Mouse (Mus musculus) neural tube, embryonic 12.5 days (tissue): ENCODE results near the gene Gm29133. TPM values are rescaled to one million over a fixed set of nuclear protein-coding genes. Genes with fewer than 3 reads are reported as not detected.

ENCODE experiments used
- ATAC-seq: fragments of 200-750 bp; cut with Nextera tagmentation; 2 replicates; pipeline ENCODE4 v1.8.0; 2017; ENCODE audit warnings: low read depth, mild to moderate bottlenecking, moderate TSS enrichment, moderate library complexity; ENCODE audit not compliant: low FRiP score
- H3K27ac ChIP-seq: fragments of 300-500 bp; sonication (generic); 2 replicates; pipeline ENCODE4 v1.5.1; 2016
- H3K27me3 ChIP-seq: fragments of 300-500 bp; sonication (generic); replicated peaks from 2 replicates; pipeline ENCODE4 v1.6.1; 2016; ENCODE audit warnings: mild to moderate bottlenecking
- H3K36me3 ChIP-seq: fragments of 300-500 bp; sonication (generic); 2 replicates; pipeline ENCODE4 v1.6.1; 2016; ENCODE audit warnings: mild to moderate bottlenecking
- H3K4me1 ChIP-seq: fragments of 300-500 bp; sonication (generic); 2 replicates; pipeline ENCODE4 v1.6.1; 2016
- H3K4me2 ChIP-seq: fragments of 300-500 bp; sonication (generic); replicated peaks from 2 replicates; pipeline ENCODE4 v1.6.1; 2016; ENCODE audit warnings: mild to moderate bottlenecking
- H3K4me3 ChIP-seq: fragments of 300-500 bp; sonication (generic); 2 replicates; pipeline ENCODE4 v1.5.1; 2016
- H3K9ac ChIP-seq: fragments of 300-500 bp; sonication (generic); 2 replicates; pipeline ENCODE4 v1.6.1; 2016; ENCODE audit warnings: mild to moderate bottlenecking
- H3K9me3 ChIP-seq: fragments of 300-500 bp; sonication (generic); 2 replicates; pipeline ENCODE4 v1.6.1; 2016; ENCODE audit warnings: mild to moderate bottlenecking
- WGBS: fragments of 180-500 bp; shearing (Covaris S2); methylation state at CpG from one replicate; pipeline ENCODE4 v1.1.7; 2016; 5-methylcytosine and 5-hydroxymethylcytosine counted together
- polyA plus RNA-seq: library from polyadenylated mRNA; unstranded; fragments of >200 nt; fragmentation: Nextera tagmentation; extraction: Ambion mirVana; gene quantifications from 2 replicates; pipeline ENCODE4 v1.2.1, GENCODE M21; 2016

Gm29133 gene
- polyA plus RNA-seq: not detected in 2 replicates

GRCm38 (mm10) chr3:75747897-75748296 lies at the start of gene Gm29133:
Gm29133 (plus strand) TSS chr3:75748197.
- H3K4me3 ChIP-seq: no peak within 1 kb of the TSS
- WGBS: 64% methylated on average over 5 of the region's 5 CpGs
- no peaks in the 10 kb centered on the region for H3K36me3 ChIP-seq
- no peak for ATAC-seq
- no peaks in the 10 kb centered on the region for H3K9me3 ChIP-seq
- no peaks in the 10 kb centered on the region for H3K4me1 ChIP-seq
- no peak within 1 kb of the TSS for H3K9ac ChIP-seq
- no peak within 1 kb of the TSS for H3K4me2 ChIP-seq
- H3K27ac ChIP-seq: no peak within 1 kb of the TSS
- no peaks in the 10 kb centered on the region for H3K27me3 ChIP-seq

DNA sequence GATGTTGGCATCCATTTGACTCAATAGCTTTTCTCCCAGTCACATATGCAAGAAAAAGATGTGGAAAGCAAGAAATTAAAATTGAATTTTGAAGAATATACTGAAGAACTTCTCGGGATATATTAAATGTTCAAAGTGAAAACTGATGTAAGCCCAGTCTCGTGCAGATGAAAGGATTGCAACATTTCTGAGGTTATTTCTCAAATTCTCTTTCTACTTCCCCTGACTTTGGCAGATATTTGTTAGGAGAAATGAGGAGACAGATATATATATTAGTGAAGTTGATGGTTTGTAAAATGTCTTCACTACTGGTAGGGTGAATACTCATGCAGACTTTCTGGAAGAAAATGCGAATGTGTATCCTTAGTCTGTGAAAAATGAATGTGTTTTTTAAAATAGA lies 48.9 kb upstream of the Gm29133 start:
- Histone ChIP-seq H3K36me3 (no peaks in the 10 kb centered on the region), H3K27me3 (no peaks in the 10 kb centered on the region), H3K4me3 (no peak overlapping the region), H3K9ac (no peak overlapping the region), H3K27ac (no peak overlapping the region), H3K9me3 (no peaks in the 10 kb centered on the region), H3K4me2 (no peak overlapping the region), H3K4me1 (no peaks in the 10 kb centered on the region)
- WGBS: 90% methylated on average over 3 of the region's 3 CpGs
- ATAC-seq: no peak

GRCm38 (mm10) chr3:75701336-75701735 lies 46.7 kb upstream of the Gm29133 start:
- Histone ChIP-seq H3K36me3 (no peaks in the 10 kb centered on the region), H3K9ac (no peak overlapping the region), H3K4me2 (no peak overlapping the region), H3K4me1 (no peaks in the 10 kb centered on the region), H3K27me3 (no peaks in the 10 kb centered on the region), H3K27ac (no peak overlapping the region), H3K9me3 (no peaks in the 10 kb centered on the region), H3K4me3 (no peak overlapping the region)
- ATAC-seq: no peak
- 79% methylated on average over 3 of the region's 3 CpGs for WGBS

DNA sequence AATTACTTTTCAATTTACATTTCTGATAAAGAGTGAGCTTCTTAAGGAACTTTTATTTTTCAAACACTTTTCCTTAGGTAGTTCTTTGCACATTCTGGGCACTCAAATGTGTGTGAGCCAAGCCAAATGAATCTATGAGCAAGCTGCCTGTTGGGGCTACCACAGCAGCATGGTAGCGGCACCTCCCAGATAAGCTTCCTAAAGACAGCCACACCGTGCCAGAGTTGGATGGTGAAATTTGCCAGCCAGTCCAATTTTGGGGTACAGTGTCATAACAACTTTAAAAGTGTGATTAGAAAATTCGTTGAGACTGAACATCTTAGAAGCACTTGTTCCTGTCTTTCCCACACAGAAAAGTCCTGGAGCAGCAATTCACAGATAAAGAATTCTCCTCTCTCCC lies 41.5 kb upstream of the Gm29133 start:
- Histone ChIP-seq H3K36me3 (no peaks in the 10 kb centered on the region), H3K9ac (no peak overlapping the region), H3K27ac (no peak overlapping the region), H3K4me1 (no peaks in the 10 kb centered on the region), H3K4me3 (no peak overlapping the region), H3K4me2 (no peak overlapping the region), H3K27me3 (no peaks in the 10 kb centered on the region), H3K9me3 (no peaks in the 10 kb centered on the region)
- WGBS: 82% methylated on average over 3 of the region's 3 CpGs
- no peak for ATAC-seq

- H3K4me2 ChIP-seq: no peak overlapping the region
- H3K9ac ChIP-seq: no peak overlapping the region
- H3K4me3 ChIP-seq: no peak overlapping the region
- no peaks in the 10 kb centered on the region for H3K9me3 ChIP-seq
- WGBS: 75% methylated on average over 3 of the region's 3 CpGs
- H3K36me3 ChIP-seq: no peaks in the 10 kb centered on the region
- no peaks in the 10 kb centered on the region for H3K27me3 ChIP-seq
- H3K27ac ChIP-seq: no peak overlapping the region
- no peaks in the 10 kb centered on the region for H3K4me1 ChIP-seq
- ATAC-seq: no peak
These were observed 34.2 kb upstream of the Gm29133 start for GRCm38 (mm10) chr3:75713678-75714295.

- no peak overlapping the region for H3K4me3 ChIP-seq
- H3K27ac ChIP-seq: no peak overlapping the region
- no peak for ATAC-seq
- H3K27me3 ChIP-seq: no peaks in the 10 kb centered on the region
- no peak overlapping the region for H3K9ac ChIP-seq
- no peaks in the 10 kb centered on the region for H3K4me1 ChIP-seq
- H3K4me2 ChIP-seq: no peak overlapping the region
- H3K36me3 ChIP-seq: no peaks in the 10 kb centered on the region
- H3K9me3 ChIP-seq: no peaks in the 10 kb centered on the region
- whole genome bisulfite sequencing: 36% methylated on average over 2 of the region's 2 CpGs
These were observed 27.3 kb upstream of the Gm29133 start for GRCm38 (mm10) chr3:75720663-75721062.

DNA sequence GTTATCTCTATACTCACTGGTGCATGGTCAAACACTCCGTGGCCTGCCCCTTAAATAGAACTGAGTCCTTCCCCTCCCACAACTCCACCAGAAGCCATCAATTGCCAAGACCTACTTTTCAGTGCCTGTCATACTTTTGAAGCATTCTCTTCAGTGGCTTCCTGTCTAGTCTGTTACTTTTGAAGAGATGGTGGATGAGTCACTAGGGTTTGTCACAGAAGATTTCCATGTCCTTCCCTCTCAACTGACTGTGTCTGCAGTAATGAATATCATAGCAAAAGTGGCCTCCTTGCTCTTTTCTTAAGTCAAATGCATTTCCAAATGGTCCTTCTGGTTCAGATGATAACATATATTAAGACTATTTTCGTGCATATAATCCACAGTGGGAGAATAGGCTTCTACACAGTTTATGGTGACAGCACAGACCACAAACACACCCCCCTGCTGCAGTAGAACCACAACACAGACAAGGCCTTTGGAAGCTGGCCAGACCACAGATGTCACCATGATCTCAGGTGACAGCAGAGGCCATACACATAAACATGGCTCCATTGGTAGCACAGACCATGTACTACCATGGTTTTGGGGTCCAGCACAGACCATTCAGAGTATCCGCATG lies 16.9 kb upstream of the Gm29133 start:
- H3K9me3 ChIP-seq: no peaks in the 10 kb centered on the region
- no peaks in the 10 kb centered on the region for H3K4me1 ChIP-seq
- H3K4me2 ChIP-seq: no peak overlapping the region
- no peak overlapping the region for H3K4me3 ChIP-seq
- H3K36me3 ChIP-seq: no peaks in the 10 kb centered on the region
- no peak overlapping the region for H3K27ac ChIP-seq
- H3K9ac ChIP-seq: no peak overlapping the region
- WGBS: 77% methylated on average over 3 of the region's 3 CpGs
- 0 out of 2 replicates have a peak, but pooled peaks have one; percentile 13 for ATAC-seq
- no peaks in the 10 kb centered on the region for H3K27me3 ChIP-seq

DNA sequence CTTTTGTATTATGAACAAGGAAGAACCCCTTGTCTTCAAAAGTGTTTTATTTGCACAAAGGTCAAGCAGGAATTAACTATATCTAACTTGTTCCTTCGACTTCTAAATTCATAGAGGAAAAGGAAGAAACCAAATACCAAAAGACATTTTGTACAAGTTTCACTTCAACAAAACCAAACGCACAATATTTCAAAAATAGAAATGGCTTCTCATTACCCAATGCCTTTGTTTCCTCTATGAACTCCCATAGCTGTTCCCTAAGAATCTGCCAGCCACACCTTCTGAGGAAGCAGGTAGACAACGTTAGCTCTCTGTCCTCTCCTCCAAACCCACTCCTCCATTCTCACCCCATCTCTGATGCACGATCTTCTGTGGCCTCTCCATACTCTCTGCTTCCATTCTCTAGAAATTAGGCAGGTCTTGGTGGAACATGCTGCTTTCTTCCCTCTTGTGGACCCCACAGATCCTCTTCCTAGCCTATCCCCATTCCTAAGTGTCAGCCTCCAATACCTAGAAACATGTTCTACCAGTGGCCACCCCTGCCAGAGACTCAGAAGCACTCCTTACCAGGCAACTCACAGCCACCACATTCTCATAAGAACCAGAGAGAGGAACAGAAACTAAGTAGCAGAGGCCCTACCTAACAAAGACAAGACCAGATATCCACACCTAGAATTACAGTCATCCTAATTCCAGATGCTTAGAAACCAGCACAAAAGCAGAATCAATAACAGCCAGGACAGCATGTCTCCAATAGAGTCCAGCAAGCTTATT lies 4.1 kb upstream of the Gm29133 start:
- WGBS: 79% methylated on average over 4 of the region's 4 CpGs
- Histone ChIP-seq H3K4me1 (no peaks in the 10 kb centered on the region), H3K9me3 (no peaks in the 10 kb centered on the region), H3K4me3 (no peak overlapping the region), H3K4me2 (no peak overlapping the region), H3K27me3 (no peaks in the 10 kb centered on the region), H3K27ac (no peak overlapping the region), H3K36me3 (no peaks in the 10 kb centered on the region), H3K9ac (no peak overlapping the region)
- ATAC-seq: no peak

GRCm38 (mm10) chr3:75745343-75745742 lies 2.7 kb upstream of the Gm29133 start:
- H3K4me1 ChIP-seq: no peaks in the 10 kb centered on the region
- H3K36me3 ChIP-seq: no peaks in the 10 kb centered on the region
- no peak overlapping the region for H3K27ac ChIP-seq
- no peak for ATAC-seq
- H3K4me2 ChIP-seq: no peak overlapping the region
- no peaks in the 10 kb centered on the region for H3K9me3 ChIP-seq
- H3K9ac ChIP-seq: no peak overlapping the region
- H3K4me3 ChIP-seq: no peak overlapping the region
- H3K27me3 ChIP-seq: no peaks in the 10 kb centered on the region
- WGBS: 66% methylated on average over 2 of the region's 2 CpGs

DNA sequence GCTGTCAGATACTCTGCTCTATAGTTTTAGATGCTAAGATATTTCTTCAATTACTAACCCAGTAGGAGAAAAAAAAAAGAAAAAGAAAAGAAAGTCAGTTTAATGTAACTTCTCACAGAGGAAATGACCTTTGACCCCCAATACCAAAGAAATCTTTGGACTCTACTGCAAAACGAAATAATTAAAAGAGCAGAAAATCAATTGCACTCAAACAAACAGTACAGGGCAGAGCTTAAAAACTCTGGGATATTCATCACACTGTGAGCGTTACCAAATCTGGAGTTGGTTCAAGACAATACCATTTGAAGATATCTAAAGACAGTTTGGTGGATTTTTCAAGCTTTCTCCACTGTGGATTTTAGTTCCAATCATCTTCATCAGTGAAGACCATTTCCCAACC lies 15.4 kb downstream of the Gm29133 start:
- Histone ChIP-seq H3K9me3 (no peaks in the 10 kb centered on the region), H3K27me3 (no peaks in the 10 kb centered on the region), H3K4me3 (no peak overlapping the region), H3K36me3 (no peaks in the 10 kb centered on the region), H3K4me1 (no peaks in the 10 kb centered on the region), H3K9ac (no peak overlapping the region), H3K4me2 (no peak overlapping the region), H3K27ac (no peak overlapping the region)
- ATAC-seq: no peak
- 72% methylated on average over 2 of the region's 2 CpGs for WGBS

DNA sequence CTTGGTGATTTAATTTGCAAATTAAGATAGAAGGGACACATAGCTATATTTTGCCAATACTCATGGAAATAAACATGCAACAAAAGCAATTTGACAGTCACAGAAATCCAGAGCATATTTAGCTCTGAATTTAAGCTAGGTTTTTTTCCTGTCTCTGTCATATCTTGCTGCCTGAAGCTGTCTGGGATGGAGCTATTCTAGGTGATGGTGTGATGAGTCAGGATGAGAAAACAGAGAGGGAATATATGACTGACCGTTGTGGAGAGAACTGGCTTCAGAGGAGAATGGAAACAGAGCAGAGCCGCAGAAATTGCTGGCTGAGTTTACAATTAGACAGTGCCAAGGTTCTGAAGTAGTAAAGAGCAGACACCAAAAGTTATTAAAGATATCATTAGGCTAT lies 26.3 kb downstream of the Gm29133 start:
- 94% methylated on average over 2 of the region's 2 CpGs for WGBS
- no peak overlapping the region for H3K27ac ChIP-seq
- no peak overlapping the region for H3K9ac ChIP-seq
- H3K4me3 ChIP-seq: no peak overlapping the region
- H3K9me3 ChIP-seq: no peaks in the 10 kb centered on the region
- H3K4me2 ChIP-seq: no peak overlapping the region
- no peaks in the 10 kb centered on the region for H3K4me1 ChIP-seq
- no peaks in the 10 kb centered on the region for H3K27me3 ChIP-seq
- no peaks in the 10 kb centered on the region for H3K36me3 ChIP-seq
- ATAC-seq: no peak

DNA sequence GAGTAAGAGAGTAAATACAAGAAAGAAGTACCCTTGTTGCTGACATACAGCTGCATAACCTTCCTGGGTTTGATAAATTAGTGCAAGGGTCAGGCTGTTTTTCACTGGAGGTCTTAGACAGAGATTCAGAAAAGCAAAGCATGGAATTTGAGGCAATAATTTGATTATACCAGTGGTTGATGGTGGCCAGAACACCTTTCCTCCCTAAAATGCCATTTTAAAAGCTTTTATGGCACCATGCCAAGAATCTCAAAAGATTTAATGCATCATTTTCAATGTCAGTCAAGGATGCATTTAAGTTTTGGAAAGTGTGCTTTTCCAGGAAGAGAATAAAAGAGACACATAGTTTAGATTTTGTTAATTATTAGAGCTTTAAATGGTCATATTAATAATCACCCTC lies 60.0 kb downstream of the Gm29133 start:
- Histone ChIP-seq H3K4me2 (no peak overlapping the region), H3K4me3 (no peak overlapping the region), H3K27me3 (no peaks in the 10 kb centered on the region), H3K4me1 (no peaks in the 10 kb centered on the region), H3K27ac (no peak overlapping the region), H3K9ac (no peak overlapping the region), H3K9me3 (no peaks in the 10 kb centered on the region), H3K36me3 (no peaks in the 10 kb centered on the region)
- ATAC-seq: no peak
